Mouse (Mus musculus): ENCODE results near the gene Lonp2. TPM values are rescaled to one million over a fixed set of nuclear protein-coding genes. Genes with fewer than 3 reads are reported as not detected.

Gene Lonp2
- polyA plus RNA-seq, 1 experiment from 2014 or later: 72.5 TPM

GRCm38 (mm10) chr8:86586642-86587041 lies 37.2 kb upstream of the Lonp2 start:
- Histone ChIP-seq H3K9me3 (ENCODE audit: control insufficient read depth, low read length) (no peaks in the 10 kb centered on the region), H3K4me3 (ENCODE audit: low read length) (no peak overlapping the region), H3K4me1 (ENCODE audit: control insufficient read depth, insufficient read depth, low read length) (no peaks in the 10 kb centered on the region), H3K27me3 (replicated peaks; ENCODE audit: control insufficient read depth, insufficient read depth, low read length) (no peaks in the 10 kb centered on the region), H3K4me2 (ENCODE audit: low read depth, low read length) (no peak overlapping the region), H3K36me3 (ENCODE audit: control insufficient read depth, insufficient read depth, low read length) (no peaks in the 10 kb centered on the region), H3K27ac (ENCODE audit: low read length) (no peak overlapping the region), H3K9ac (ENCODE audit: low read depth, low read length) (no peak overlapping the region)
- 44% methylated on average over 6 of the region's 6 CpGs for WGBS
- ATAC-seq: no peak

- 0 out of 2 replicates have a peak, but pooled peaks cover under 1% of the 10 kb centered on the region for H3K4me1 ChIP-seq (ENCODE audit: control insufficient read depth, insufficient read depth, low read length)
- H3K4me3 ChIP-seq (ENCODE audit: low read length): no peak overlapping the region
- H3K27me3 ChIP-seq (replicated peaks; ENCODE audit: control insufficient read depth, insufficient read depth, low read length): no peaks in the 10 kb centered on the region
- H3K9me3 ChIP-seq (ENCODE audit: control insufficient read depth, low read length): no peaks in the 10 kb centered on the region
- H3K9ac ChIP-seq (ENCODE audit: low read depth, low read length): no peak overlapping the region
- no peak for ATAC-seq
- no peak overlapping the region for H3K4me2 ChIP-seq (ENCODE audit: low read depth, low read length)
- H3K36me3 ChIP-seq (ENCODE audit: control insufficient read depth, insufficient read depth, low read length): no peaks in the 10 kb centered on the region
- 92% methylated on average over 5 of the region's 5 CpGs for WGBS
- H3K27ac ChIP-seq (ENCODE audit: low read length): no peak overlapping the region
Measured at GRCm38 (mm10) chr8:86588338-86588737, 35.5 kb upstream of the Lonp2 start.

- Histone ChIP-seq H3K27ac (ENCODE audit: low read length) (no peak overlapping the region), H3K9me3 (ENCODE audit: control insufficient read depth, low read length) (no peaks in the 10 kb centered on the region), H3K4me3 (ENCODE audit: low read length) (no peak overlapping the region), H3K9ac (ENCODE audit: low read depth, low read length) (no peak overlapping the region), H3K4me2 (ENCODE audit: low read depth, low read length) (0 out of 2 replicates have a peak overlapping the region, but pooled peaks have one; percentile 23), H3K27me3 (replicated peaks; ENCODE audit: control insufficient read depth, insufficient read depth, low read length) (no peaks in the 10 kb centered on the region), H3K4me1 (ENCODE audit: control insufficient read depth, insufficient read depth, low read length) (0 out of 2 replicates have a peak, but pooled peaks cover 4% of the 10 kb centered on the region), H3K36me3 (ENCODE audit: control insufficient read depth, insufficient read depth, low read length) (no peaks in the 10 kb centered on the region)
- ATAC-seq: peak; percentile 51; the same call in 1 of the 2 replicates
- WGBS: 24% methylated on average over 10 of the region's 10 CpGs
Measured at GRCm38 (mm10) chr8:86593099-86593498, 30.7 kb upstream of the Lonp2 start.

GRCm38 (mm10) chr8:86594159-86594796 lies 29.6 kb upstream of the Lonp2 start:
- Histone ChIP-seq H3K4me3 (ENCODE audit: low read length) (no peak overlapping the region), H3K9me3 (ENCODE audit: control insufficient read depth, low read length) (no peaks in the 10 kb centered on the region), H3K27ac (ENCODE audit: low read length) (no peak overlapping the region; the same call in 1 of the 2 replicates), H3K4me1 (ENCODE audit: control insufficient read depth, insufficient read depth, low read length) (0 out of 2 replicates have a peak, but pooled peaks cover 4% of the 10 kb centered on the region), H3K36me3 (ENCODE audit: control insufficient read depth, insufficient read depth, low read length) (no peaks in the 10 kb centered on the region), H3K9ac (ENCODE audit: low read depth, low read length) (no peak overlapping the region), H3K4me2 (ENCODE audit: low read depth, low read length) (no peak overlapping the region), H3K27me3 (replicated peaks; ENCODE audit: control insufficient read depth, insufficient read depth, low read length) (no peaks in the 10 kb centered on the region)
- ATAC-seq: peak; percentile 93
- 48% methylated on average over 3 of the region's 3 CpGs for WGBS

GRCm38 (mm10) chr8:86595671-86596070 lies 28.2 kb upstream of the Lonp2 start:
- no peaks in the 10 kb centered on the region for H3K36me3 ChIP-seq (ENCODE audit: control insufficient read depth, insufficient read depth, low read length)
- no peaks in the 10 kb centered on the region for H3K9me3 ChIP-seq (ENCODE audit: control insufficient read depth, low read length)
- WGBS: 86% methylated on average over 5 of the region's 5 CpGs
- H3K4me3 ChIP-seq (ENCODE audit: low read length): no peak overlapping the region
- no peak overlapping the region for H3K27ac ChIP-seq (ENCODE audit: low read length)
- no peaks in the 10 kb centered on the region for H3K27me3 ChIP-seq (replicated peaks; ENCODE audit: control insufficient read depth, insufficient read depth, low read length)
- ATAC-seq: no peak
- no peak overlapping the region for H3K9ac ChIP-seq (ENCODE audit: low read depth, low read length)
- no peak overlapping the region for H3K4me2 ChIP-seq (ENCODE audit: low read depth, low read length)
- H3K4me1 ChIP-seq (ENCODE audit: control insufficient read depth, insufficient read depth, low read length): 0 out of 2 replicates have a peak, but pooled peaks cover 4% of the 10 kb centered on the region

- Histone ChIP-seq H3K27me3 (replicated peaks; ENCODE audit: control insufficient read depth, insufficient read depth, low read length) (no peaks in the 10 kb centered on the region), H3K4me3 (ENCODE audit: low read length) (no peak overlapping the region), H3K27ac (ENCODE audit: low read length) (no peak overlapping the region), H3K9ac (ENCODE audit: low read depth, low read length) (no peak overlapping the region), H3K4me1 (ENCODE audit: control insufficient read depth, insufficient read depth, low read length) (0 out of 2 replicates have a peak, but pooled peaks cover 4% of the 10 kb centered on the region), H3K36me3 (ENCODE audit: control insufficient read depth, insufficient read depth, low read length) (no peaks in the 10 kb centered on the region), H3K4me2 (ENCODE audit: low read depth, low read length) (no peak overlapping the region), H3K9me3 (ENCODE audit: control insufficient read depth, low read length) (no peaks in the 10 kb centered on the region)
- WGBS: 89% methylated on average over 7 of the region's 7 CpGs
- no peak for ATAC-seq
Measured at GRCm38 (mm10) chr8:86597681-86598080, 26.2 kb upstream of the Lonp2 start.

- H3K4me3 ChIP-seq (ENCODE audit: low read length): no peak overlapping the region
- H3K27me3 ChIP-seq (replicated peaks; ENCODE audit: control insufficient read depth, insufficient read depth, low read length): no peaks in the 10 kb centered on the region
- H3K4me1 ChIP-seq (ENCODE audit: control insufficient read depth, insufficient read depth, low read length): no peaks in the 10 kb centered on the region
- H3K36me3 ChIP-seq (ENCODE audit: control insufficient read depth, insufficient read depth, low read length): no peaks in the 10 kb centered on the region
- no peak overlapping the region for H3K27ac ChIP-seq (ENCODE audit: low read length)
- H3K9me3 ChIP-seq (ENCODE audit: control insufficient read depth, low read length): no peaks in the 10 kb centered on the region
- 87% methylated on average over 6 of the region's 6 CpGs for WGBS
- no peak overlapping the region for H3K4me2 ChIP-seq (ENCODE audit: low read depth, low read length)
- no peak for ATAC-seq
- no peak overlapping the region for H3K9ac ChIP-seq (ENCODE audit: low read depth, low read length)
Measured at GRCm38 (mm10) chr8:86599299-86599698, 24.5 kb upstream of the Lonp2 start.

- Histone ChIP-seq H3K4me1 (ENCODE audit: control insufficient read depth, insufficient read depth, low read length) (no peaks in the 10 kb centered on the region), H3K9me3 (ENCODE audit: control insufficient read depth, low read length) (no peaks in the 10 kb centered on the region), H3K9ac (ENCODE audit: low read depth, low read length) (no peak overlapping the region), H3K4me2 (ENCODE audit: low read depth, low read length) (no peak overlapping the region), H3K27ac (ENCODE audit: low read length) (no peak overlapping the region), H3K36me3 (ENCODE audit: control insufficient read depth, insufficient read depth, low read length) (no peaks in the 10 kb centered on the region), H3K27me3 (replicated peaks; ENCODE audit: control insufficient read depth, insufficient read depth, low read length) (no peaks in the 10 kb centered on the region), H3K4me3 (ENCODE audit: low read length) (no peak overlapping the region)
- 76% methylated on average over 3 of the region's 3 CpGs for WGBS
- ATAC-seq: no peak
Measured at GRCm38 (mm10) chr8:86600311-86600710, 23.5 kb upstream of the Lonp2 start.

GRCm38 (mm10) chr8:86603174-86603573 lies 20.7 kb upstream of the Lonp2 start:
- no peaks in the 10 kb centered on the region for H3K4me1 ChIP-seq (ENCODE audit: control insufficient read depth, insufficient read depth, low read length)
- no peak for ATAC-seq
- no peaks in the 10 kb centered on the region for H3K9me3 ChIP-seq (ENCODE audit: control insufficient read depth, low read length)
- no peak overlapping the region for H3K4me2 ChIP-seq (ENCODE audit: low read depth, low read length)
- H3K27ac ChIP-seq (ENCODE audit: low read length): no peak overlapping the region
- H3K9ac ChIP-seq (ENCODE audit: low read depth, low read length): no peak overlapping the region
- WGBS: 48% methylated on average over 2 of the region's 2 CpGs
- H3K36me3 ChIP-seq (ENCODE audit: control insufficient read depth, insufficient read depth, low read length): no peaks in the 10 kb centered on the region
- H3K27me3 ChIP-seq (replicated peaks; ENCODE audit: control insufficient read depth, insufficient read depth, low read length): no peaks in the 10 kb centered on the region
- no peak overlapping the region for H3K4me3 ChIP-seq (ENCODE audit: low read length)

- no peaks in the 10 kb centered on the region for H3K9me3 ChIP-seq (ENCODE audit: control insufficient read depth, low read length)
- no peak overlapping the region for H3K4me3 ChIP-seq (ENCODE audit: low read length)
- no peaks in the 10 kb centered on the region for H3K36me3 ChIP-seq (ENCODE audit: control insufficient read depth, insufficient read depth, low read length)
- no peaks in the 10 kb centered on the region for H3K27me3 ChIP-seq (replicated peaks; ENCODE audit: control insufficient read depth, insufficient read depth, low read length)
- H3K4me2 ChIP-seq (ENCODE audit: low read depth, low read length): no peak overlapping the region
- 75% methylated on average over 3 of the region's 3 CpGs for WGBS
- ATAC-seq: no peak
- no peaks in the 10 kb centered on the region for H3K4me1 ChIP-seq (ENCODE audit: control insufficient read depth, insufficient read depth, low read length)
- H3K9ac ChIP-seq (ENCODE audit: low read depth, low read length): no peak overlapping the region
- H3K27ac ChIP-seq (ENCODE audit: low read length): no peak overlapping the region
Measured at GRCm38 (mm10) chr8:86604676-86605075, 19.2 kb upstream of the Lonp2 start.
